ENCODE assay signal across 21 mouse cellular contexts in the genomic region with DNA sequence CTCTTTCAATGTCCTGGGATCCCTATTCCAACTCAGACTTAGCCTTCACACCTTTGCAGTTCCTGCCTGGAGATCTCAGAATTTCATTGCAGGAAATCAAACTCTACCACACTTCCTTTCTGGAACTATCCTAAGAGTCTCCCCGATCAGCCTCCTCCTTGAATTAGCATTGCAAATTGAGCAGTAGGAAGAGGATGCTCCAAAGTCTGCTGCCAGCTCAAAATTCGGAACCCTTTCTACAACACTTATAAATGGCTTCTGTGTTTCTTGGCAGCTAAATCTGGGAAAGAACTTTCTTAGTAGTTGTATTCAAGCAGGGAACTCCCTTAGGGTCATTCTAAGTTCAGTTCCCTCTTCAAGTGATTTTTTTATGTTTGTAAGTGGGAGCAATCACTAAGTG. TPM values are rescaled to one million over a fixed set of nuclear protein-coding genes. Genes with fewer than 3 reads are reported as not detected.
DNase-seq lines count a peak whose midpoint lies in the region.
"Had no signal": no experiment of that assay in that cellular context is flagged by ENCODE, and none has a peak within 500 bp of the region (broad histone marks: within the 10 kb centered on the region; RNA-seq: fewer than 3 reads in every experiment).

No protein-coding gene starts in this region.

- DNase-seq in frontal cortex, postnatal 36 days (ENCODE audit: low spot score in 2 of 2), result peak; percentile 17 to 55
- DNase-seq in frontal cortex, postnatal 14 days (ENCODE audit: low spot score in 2 of 2), result no peak
- peak; percentile 39 to 67 for DNase-seq in right cerebral cortex, postnatal 10 days (ENCODE audit: low spot score in 2 of 2)
- DNase-seq in right cerebral cortex, postnatal 14 days, result no peak
- peak; percentile 26 to 31 for DNase-seq in left cerebral cortex, adult 9 months (ENCODE audit: low spot score in 2 of 2)
- DNase-seq in telencephalon, adult 2 months (ENCODE audit: low read depth, low spot score), result peak; percentile 76
- DNase-seq in urinary bladder, adult 2 months (ENCODE audit: low spot score), result no peak
- DNase-seq in urinary bladder, adult 18-20 months (ENCODE audit: low spot score in 2 of 2), result no peak
- DNase-seq: adrenal gland, adult 8-10 months; B cell, adult 2 months; cerebellum, adult 11 months; cerebellum, adult 9-10 months; cerebellum, postnatal 36 days; embryo, embryonic 11 days; gastrocnemius, postnatal 14 days; kidney, adult 18-20 months; kidney, postnatal 4 days; spleen, adult 18-20 months; thymus, adult 18-20 months; thymus, postnatal 25 days had no signal

RNA-seq across cellular contexts. Expression of gene Cntn3, which starts 24.9 kb away (rescaled TPM):
- 0.19 and 0.28 TPM in 2 replicates for polyA plus RNA-seq in urinary bladder, adult 2 months (2012; rRNA removed)
- polyA plus RNA-seq: liver, adult 2 months had no signal

Comparison
In these comparisons a context has a peak if more than half of its experiments do, and no peak if none do; other contexts are left out.
1. DNase-seq: peak in frontal cortex, postnatal 36 days (2 of 2), right cerebral cortex, postnatal 10 days (2 of 2), left cerebral cortex, adult 9 months (2 of 2) and telencephalon, adult 2 months (single experiment); none in frontal cortex, postnatal 14 days (0 of 2), right cerebral cortex, postnatal 14 days (single experiment), urinary bladder, adult 2 months (single experiment) and urinary bladder, adult 18-20 months (0 of 2).